Mouse (Mus musculus): ENCODE data around the gene Lmcd1. TPM values are rescaled to one million over a fixed set of nuclear protein-coding genes. Genes with fewer than 3 reads are reported as not detected.

Lmcd1 gene
- polyA plus RNA-seq, 1 experiment from 2014 or later, result 26.6 TPM

GRCm38 (mm10) chr6:112293320-112293719 lies 19.8 kb downstream of the Lmcd1 start:
- Histone ChIP-seq H3K9me3 (no peaks in the 10 kb centered on the region), H3K4me3 (no peak overlapping the region), H3K36me3 (no peaks in the 10 kb centered on the region), H3K9ac (no peak overlapping the region), H3K27ac (no peak overlapping the region), H3K4me2 (no peak overlapping the region), H3K27me3 (no peaks in the 10 kb centered on the region), H3K4me1 (no peaks in the 10 kb centered on the region)
- 26% methylated on average over 5 of the region's 5 CpGs for whole genome bisulfite sequencing
- ATAC-seq (ENCODE audit: insufficient number of reproducible peaks, low FRiP score, low TSS enrichment, low read depth), result no peak

GRCm38 (mm10) chr6:112295269-112295668 lies 21.7 kb downstream of the Lmcd1 start:
- Histone ChIP-seq H3K36me3 (no peaks in the 10 kb centered on the region), H3K4me3 (no peak overlapping the region), H3K27ac (no peak overlapping the region), H3K27me3 (no peaks in the 10 kb centered on the region), H3K4me2 (no peak overlapping the region), H3K9ac (no peak overlapping the region), H3K9me3 (no peaks in the 10 kb centered on the region), H3K4me1 (no peaks in the 10 kb centered on the region)
- 64% methylated on average over 3 of the region's 3 CpGs for WGBS
- ATAC-seq (ENCODE audit: insufficient number of reproducible peaks, low FRiP score, low TSS enrichment, low read depth), result no peak

GRCm38 (mm10) chr6:112300146-112300545 lies 26.6 kb downstream of the Lmcd1 start:
- Histone ChIP-seq H3K9ac (no peak overlapping the region), H3K27ac (no peak overlapping the region), H3K27me3 (no peaks in the 10 kb centered on the region), H3K4me1 (peaks cover 17% of the 10 kb centered on the region), H3K36me3 (no peaks in the 10 kb centered on the region), H3K4me2 (no peak overlapping the region), H3K9me3 (no peaks in the 10 kb centered on the region), H3K4me3 (no peak overlapping the region)
- WGBS, result 83% methylated on average over 7 of the region's 7 CpGs
- ATAC-seq (ENCODE audit: insufficient number of reproducible peaks, low FRiP score, low TSS enrichment, low read depth), result no peak

DNA sequence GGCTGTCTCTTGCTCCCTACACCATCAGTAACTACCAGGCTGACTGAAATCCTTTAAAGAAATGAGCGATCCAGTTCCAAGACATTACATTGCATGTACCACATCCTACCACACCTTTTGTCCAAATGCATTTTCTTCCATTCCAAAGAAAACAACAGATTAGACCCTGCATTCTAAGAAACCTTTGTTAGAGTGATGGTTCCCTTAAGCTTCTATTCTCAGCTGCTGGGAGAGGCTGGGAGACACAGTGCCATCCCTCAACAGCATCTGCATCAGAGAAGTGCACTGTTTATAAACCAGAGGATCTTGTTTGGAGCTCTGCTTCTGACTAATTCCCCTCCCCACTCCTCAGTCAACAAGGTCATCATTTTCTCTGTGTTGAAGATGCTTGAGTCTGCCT lies 27.1 kb downstream of the Lmcd1 start:
- peaks cover 17% of the 10 kb centered on the region for H3K4me1 ChIP-seq
- WGBS, result 86% methylated on average over 1 of the region's 1 CpGs

DNA sequence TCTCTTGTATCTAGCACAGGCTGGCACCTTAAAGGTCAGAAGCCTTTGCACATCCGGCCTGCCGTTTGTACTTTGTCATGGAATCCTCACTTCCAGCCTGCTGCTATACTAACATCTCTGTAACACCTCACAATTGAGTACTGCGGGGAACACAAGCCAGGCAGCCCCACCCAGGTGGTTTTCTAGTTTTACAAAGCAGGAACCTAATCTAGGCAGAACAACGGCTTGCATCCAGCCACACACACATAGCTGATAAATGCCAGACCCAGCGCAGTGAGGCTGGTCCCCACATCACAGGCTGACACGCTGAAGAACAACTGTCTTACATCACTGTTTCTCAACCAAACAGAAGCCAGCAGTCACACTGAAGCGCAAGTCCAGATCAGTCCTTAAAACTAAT lies 28.7 kb downstream of the Lmcd1 start:
- Histone ChIP-seq H3K4me2 (no peak overlapping the region), H3K4me1 (peaks cover 17% of the 10 kb centered on the region), H3K27me3 (no peaks in the 10 kb centered on the region), H3K9me3 (no peaks in the 10 kb centered on the region), H3K4me3 (no peak overlapping the region), H3K9ac (no peak overlapping the region), H3K36me3 (no peaks in the 10 kb centered on the region), H3K27ac (no peak overlapping the region)
- ATAC-seq (ENCODE audit: insufficient number of reproducible peaks, low FRiP score, low TSS enrichment, low read depth), result no peak
- 28% methylated on average over 7 of the region's 7 CpGs for WGBS

More for the DNA sequence above, 27.1 kb downstream of the Lmcd1 start:
- Histone ChIP-seq H3K36me3 (no peaks in the 10 kb centered on the region), H3K9me3 (no peaks in the 10 kb centered on the region), H3K4me2 (no peak overlapping the region), H3K27ac (no peak overlapping the region), H3K9ac (no peak overlapping the region), H3K4me3 (no peak overlapping the region), H3K27me3 (no peaks in the 10 kb centered on the region)
- no peak for ATAC-seq (ENCODE audit: insufficient number of reproducible peaks, low FRiP score, low TSS enrichment, low read depth)

GRCm38 (mm10) chr6:112302814-112303383 lies 29.3 kb downstream of the Lmcd1 start:
- no peaks in the 10 kb centered on the region for H3K36me3 ChIP-seq
- 63% methylated on average over 9 of the region's 9 CpGs for WGBS
- no peak for ATAC-seq (ENCODE audit: insufficient number of reproducible peaks, low FRiP score, low TSS enrichment, low read depth)
- H3K9ac ChIP-seq, result no peak overlapping the region
- no peak overlapping the region for H3K4me2 ChIP-seq
- no peak overlapping the region for H3K27ac ChIP-seq
- no peaks in the 10 kb centered on the region for H3K27me3 ChIP-seq
- H3K4me3 ChIP-seq, result no peak overlapping the region
- no peaks in the 10 kb centered on the region for H3K9me3 ChIP-seq
- peaks cover 17% of the 10 kb centered on the region for H3K4me1 ChIP-seq

GRCm38 (mm10) chr6:112304751-112305150 lies 31.2 kb downstream of the Lmcd1 start:
- Histone ChIP-seq H3K9me3 (no peaks in the 10 kb centered on the region), H3K36me3 (no peaks in the 10 kb centered on the region), H3K9ac (no peak overlapping the region), H3K27ac (peak overlapping the region; percentile 8), H3K4me3 (no peak overlapping the region), H3K4me1 (peaks cover 21% of the 10 kb centered on the region), H3K27me3 (no peaks in the 10 kb centered on the region), H3K4me2 (no peak overlapping the region)
- no peak for ATAC-seq (ENCODE audit: insufficient number of reproducible peaks, low FRiP score, low TSS enrichment, low read depth)
- 30% methylated on average over 8 of the region's 8 CpGs for WGBS

DNA sequence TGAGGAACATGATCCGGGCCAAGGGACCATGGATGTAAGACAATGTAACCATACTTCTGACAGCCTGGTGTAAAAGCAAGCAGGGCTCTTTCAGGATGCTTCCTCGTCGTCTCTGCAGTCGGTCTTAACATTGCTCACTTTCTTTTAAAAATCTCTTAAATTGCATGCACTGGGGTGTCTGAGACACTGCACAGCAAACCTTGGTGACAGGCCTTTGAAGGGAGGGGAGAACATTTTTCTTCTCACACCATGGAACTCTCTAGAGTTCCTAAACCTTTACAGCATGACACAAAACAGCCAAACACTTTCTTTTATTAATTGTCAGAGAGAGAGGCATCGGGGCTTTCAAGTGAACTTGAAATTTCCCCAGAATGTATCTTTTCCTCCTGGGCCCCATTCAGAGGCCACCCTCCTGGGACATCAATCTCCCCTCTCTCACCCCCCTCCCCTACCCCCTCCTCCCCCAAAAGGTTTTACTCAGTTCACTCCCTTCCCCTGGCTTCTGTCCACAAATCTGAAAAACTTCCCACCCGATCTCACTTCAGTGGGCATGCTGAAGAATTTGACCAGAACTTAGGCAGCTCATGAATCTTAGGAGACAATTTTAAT lies 35.9 kb downstream of the Lmcd1 start:
- Histone ChIP-seq H3K9ac (no peak overlapping the region), H3K4me2 (no peak overlapping the region), H3K9me3 (no peaks in the 10 kb centered on the region), H3K36me3 (no peaks in the 10 kb centered on the region), H3K4me1 (peaks cover 20% of the 10 kb centered on the region), H3K27me3 (no peaks in the 10 kb centered on the region), H3K4me3 (no peak overlapping the region), H3K27ac (0 out of 2 replicates have a peak overlapping the region, but pooled peaks have one; percentile 4)
- no peak for ATAC-seq (ENCODE audit: insufficient number of reproducible peaks, low FRiP score, low TSS enrichment, low read depth)
- WGBS, result 38% methylated on average over 6 of the region's 6 CpGs

DNA sequence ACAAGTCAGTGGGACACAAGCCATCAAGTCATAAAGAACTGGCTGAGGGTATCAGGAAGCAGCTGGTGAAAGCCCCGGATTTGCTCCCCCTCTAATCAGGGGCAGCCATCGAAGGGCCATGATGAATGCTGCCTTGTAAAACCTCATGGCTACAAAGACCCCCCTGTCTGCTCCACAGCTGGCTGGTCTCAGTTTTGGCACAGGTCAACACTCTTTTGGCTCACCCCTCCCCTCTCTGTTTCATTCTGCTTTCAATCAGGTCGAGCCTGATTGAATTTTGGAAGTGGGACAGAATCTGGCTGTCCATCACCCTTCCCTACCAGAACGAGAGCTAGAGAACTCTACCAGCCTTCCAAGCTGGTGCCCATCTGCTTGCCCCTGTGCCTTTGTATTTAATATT lies 37.8 kb downstream of the Lmcd1 start:
- Histone ChIP-seq H3K4me2 (no peak overlapping the region), H3K27ac (no peak overlapping the region), H3K9me3 (no peaks in the 10 kb centered on the region), H3K4me1 (peaks cover 13% of the 10 kb centered on the region), H3K27me3 (no peaks in the 10 kb centered on the region), H3K9ac (no peak overlapping the region), H3K36me3 (no peaks in the 10 kb centered on the region), H3K4me3 (no peak overlapping the region)
- peak; percentile 50; the same call in 1 of the 2 replicates for ATAC-seq (ENCODE audit: insufficient number of reproducible peaks, low FRiP score, low TSS enrichment, low read depth)
- 22% methylated on average over 4 of the region's 4 CpGs for WGBS

GRCm38 (mm10) chr6:112319449-112319848 lies 45.9 kb downstream of the Lmcd1 start:
- Histone ChIP-seq H3K4me1 (peaks cover 7% of the 10 kb centered on the region), H3K36me3 (no peaks in the 10 kb centered on the region), H3K9me3 (no peaks in the 10 kb centered on the region), H3K4me3 (no peak overlapping the region), H3K27ac (no peak overlapping the region), H3K27me3 (no peaks in the 10 kb centered on the region), H3K9ac (no peak overlapping the region), H3K4me2 (no peak overlapping the region)
- ATAC-seq (ENCODE audit: insufficient number of reproducible peaks, low FRiP score, low TSS enrichment, low read depth), result no peak
- WGBS, result 86% methylated on average over 4 of the region's 4 CpGs

- H3K4me3 ChIP-seq, result no peak overlapping the region
- WGBS, result 36% methylated on average over 5 of the region's 5 CpGs
- peak overlapping the region; percentile 39 for H3K27ac ChIP-seq
- H3K9me3 ChIP-seq, result no peaks in the 10 kb centered on the region
- no peaks in the 10 kb centered on the region for H3K27me3 ChIP-seq
- peaks cover 7% of the 10 kb centered on the region for H3K4me1 ChIP-seq
- peak; percentile 79 for ATAC-seq (ENCODE audit: insufficient number of reproducible peaks, low FRiP score, low TSS enrichment, low read depth)
- H3K9ac ChIP-seq, result no peak overlapping the region
- H3K4me2 ChIP-seq, result no peak overlapping the region
- H3K36me3 ChIP-seq, result no peaks in the 10 kb centered on the region
Observed at GRCm38 (mm10) chr6:112320679-112321078, 47.1 kb downstream of the Lmcd1 start.

- WGBS, result 76% methylated on average over 5 of the region's 5 CpGs
- Histone ChIP-seq H3K9ac (no peak overlapping the region), H3K27me3 (no peaks in the 10 kb centered on the region), H3K4me3 (no peak overlapping the region), H3K4me1 (peaks cover 7% of the 10 kb centered on the region), H3K27ac (no peak overlapping the region), H3K9me3 (no peaks in the 10 kb centered on the region), H3K36me3 (no peaks in the 10 kb centered on the region), H3K4me2 (no peak overlapping the region)
- ATAC-seq (ENCODE audit: insufficient number of reproducible peaks, low FRiP score, low TSS enrichment, low read depth), result no peak
Observed at GRCm38 (mm10) chr6:112322916-112323315, 49.4 kb downstream of the Lmcd1 start.

Measured in limb, embryonic 15.5 days (tissue).